Mouse (Mus musculus) kidney, embryonic 16.5 days (tissue): ENCODE measurements at regions not wholly inside any gene's neighbourhood (a gene's known extent, or its start where the extent isn't known, plus 50 kb on each side); places are given as distances from the start of the nearest gene placed in this dataset.

Source experiments
- ATAC-seq: fragments of 200-750 bp; cut with Nextera tagmentation; 2 replicates; pipeline ENCODE4 v1.8.0; 2017; ENCODE audit warnings: moderate TSS enrichment; ENCODE audit not compliant: low FRiP score, low TSS enrichment
- H3K27ac ChIP-seq: fragments of 300-500 bp; sonication (generic); 2 replicates; pipeline ENCODE4 v1.5.1; 2014; ENCODE audit warnings: low read length
- H3K27me3 ChIP-seq: fragments of 300-500 bp; sonication (generic); 2 replicates; pipeline ENCODE4 v1.6.1; 2014; ENCODE audit warnings: low read length, control low read depth, mixed read lengths; ENCODE audit not compliant: insufficient read depth
- H3K36me3 ChIP-seq: fragments of 300-500 bp; sonication (generic); 2 replicates; pipeline ENCODE4 v1.6.1; 2014; ENCODE audit warnings: low read length, control low read depth, mixed read lengths; ENCODE audit not compliant: insufficient read depth
- H3K4me1 ChIP-seq: fragments of 300-500 bp; sonication (generic); 2 replicates; pipeline ENCODE4 v1.6.1; 2014; ENCODE audit warnings: low read length, control low read depth, mixed read lengths; ENCODE audit not compliant: insufficient read depth
- H3K4me2 ChIP-seq: fragments of 300-500 bp; sonication (generic); replicated peaks from 2 replicates; pipeline ENCODE4 v1.6.1; 2014; ENCODE audit warnings: low read depth, low read length
- H3K4me3 ChIP-seq: fragments of 300-500 bp; sonication (generic); 2 replicates; pipeline ENCODE4 v1.5.1; 2014; ENCODE audit warnings: mild to moderate bottlenecking, low read length
- H3K9ac ChIP-seq: fragments of 300-500 bp; sonication (generic); replicated peaks from 2 replicates; pipeline ENCODE4 v1.6.1; 2014; ENCODE audit warnings: low read length
- H3K9me3 ChIP-seq: fragments of 300-500 bp; sonication (generic); 2 replicates; pipeline ENCODE4 v1.6.1; 2016; ENCODE audit warnings: low read length, control low read depth
- WGBS: fragments of 180-500 bp; shearing (Covaris S2); extraction: QIAGEN DNeasy Blood & Tissue Kit; methylation state at CpG from one replicate; pipeline ENCODE4 v1.1.7; 2014; 5-methylcytosine and 5-hydroxymethylcytosine counted together

DNA sequence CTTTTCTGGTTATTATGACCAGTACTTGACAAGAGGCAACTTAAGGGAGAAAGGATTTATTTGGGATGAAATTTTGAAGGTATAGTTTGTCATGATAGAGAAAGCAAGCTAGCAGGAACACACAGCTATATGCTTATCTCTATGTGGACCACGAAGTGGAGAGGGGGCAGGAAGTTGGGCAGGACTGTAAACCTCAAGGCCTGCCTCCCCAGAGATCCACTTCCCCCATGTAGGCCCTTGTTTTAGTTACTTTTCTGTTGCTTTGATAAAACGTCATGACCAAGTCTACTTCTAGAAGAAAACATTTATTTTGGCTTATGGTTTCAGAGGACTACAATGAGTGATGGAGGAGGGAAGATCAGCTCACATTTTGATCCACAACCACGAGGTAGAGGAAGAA is 90.3 kb upstream of the Id2 start:
- Histone ChIP-seq H3K36me3 (no peaks in the 10 kb centered on the region), H3K27ac (no peak overlapping the region), H3K27me3 (no peaks in the 10 kb centered on the region), H3K4me1 (0 out of 2 replicates have a peak, but pooled peaks cover 9% of the 10 kb centered on the region), H3K4me3 (no peak overlapping the region), H3K9me3 (no peaks in the 10 kb centered on the region; the same call in 1 of the 2 replicates), H3K4me2 (no peak overlapping the region), H3K9ac (no peak overlapping the region)
- ATAC-seq, result no peak
- WGBS, result 63% methylated on average over 3 of the region's 3 CpGs

DNA sequence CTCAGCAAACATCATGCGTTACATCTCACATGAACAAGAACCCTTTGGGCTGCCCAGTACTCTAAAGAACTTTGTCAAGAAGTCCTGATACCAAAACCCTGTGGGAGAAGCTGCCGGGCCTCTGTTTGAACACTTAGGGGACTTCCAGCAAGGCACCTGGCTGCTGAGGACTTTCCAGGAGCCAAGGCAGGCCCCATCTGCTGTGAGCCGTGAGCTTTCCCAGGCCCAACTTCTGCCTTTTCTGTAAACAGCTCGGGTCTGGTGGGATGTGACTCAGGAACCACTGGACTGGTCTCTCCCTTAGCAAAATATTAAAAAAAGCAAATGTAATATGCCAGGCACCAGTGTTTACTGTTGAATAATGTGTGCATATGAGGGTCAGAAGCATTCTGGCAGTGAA is 85.7 kb upstream of the Id2 start:
- H3K4me1 ChIP-seq, result no peaks in the 10 kb centered on the region
- H3K27me3 ChIP-seq, result no peaks in the 10 kb centered on the region
- WGBS, result 94% methylated on average over 4 of the region's 4 CpGs
- no peak for ATAC-seq
- no peak overlapping the region for H3K27ac ChIP-seq
- no peaks in the 10 kb centered on the region for H3K36me3 ChIP-seq
- no peak overlapping the region for H3K4me3 ChIP-seq
- no peak overlapping the region for H3K4me2 ChIP-seq
- peaks cover 4% of the 10 kb centered on the region; the same call in 1 of the 2 replicates for H3K9me3 ChIP-seq
- H3K9ac ChIP-seq, result no peak overlapping the region

DNA sequence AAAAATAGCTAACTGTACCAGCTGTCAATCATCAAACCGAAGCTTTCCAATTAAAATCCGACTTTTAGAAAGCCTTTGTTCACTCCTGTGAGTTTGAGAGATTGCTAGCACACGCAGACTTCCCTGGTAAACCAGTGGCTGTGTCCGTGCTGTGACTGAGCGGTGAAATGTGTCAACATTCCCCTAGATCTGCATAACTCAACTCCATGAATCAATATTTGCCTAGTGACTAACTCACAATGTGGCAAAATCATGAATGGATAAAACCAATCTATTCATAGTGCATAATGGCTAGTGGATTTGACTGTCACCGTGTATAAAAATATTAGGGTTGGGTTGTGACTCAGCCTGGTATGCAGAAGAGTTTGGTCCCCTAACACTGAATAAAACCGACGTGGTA is 84.4 kb upstream of the Id2 start:
- Histone ChIP-seq H3K27ac (no peak overlapping the region), H3K36me3 (no peaks in the 10 kb centered on the region), H3K4me1 (no peaks in the 10 kb centered on the region), H3K4me2 (no peak overlapping the region), H3K9me3 (0 out of 2 replicates have a peak, but pooled peaks cover 4% of the 10 kb centered on the region), H3K4me3 (no peak overlapping the region), H3K9ac (no peak overlapping the region), H3K27me3 (no peaks in the 10 kb centered on the region)
- 90% methylated on average over 8 of the region's 8 CpGs for WGBS
- no peak for ATAC-seq

DNA sequence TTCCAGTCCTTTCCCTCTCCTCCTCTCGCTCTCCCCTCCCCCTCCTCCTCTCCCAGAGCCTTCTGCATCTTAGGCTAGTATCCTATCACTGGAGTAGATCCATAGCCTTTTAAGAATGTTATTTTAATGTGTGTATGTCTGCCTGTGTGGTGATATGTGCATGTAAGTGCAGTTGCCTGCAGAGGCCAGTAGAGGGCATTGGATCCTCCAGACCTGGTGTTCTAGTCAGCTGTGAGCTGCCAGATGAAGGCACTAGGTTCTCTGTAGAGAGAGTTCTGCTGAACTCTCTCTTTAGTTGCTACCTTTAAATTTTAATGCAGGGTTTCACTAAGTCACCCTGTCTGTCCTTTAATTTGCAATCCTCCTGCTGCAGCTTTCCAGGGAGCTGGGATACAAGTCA is 83.9 kb upstream of the Id2 start:
- ATAC-seq, result no peak
- no peak overlapping the region for H3K9ac ChIP-seq
- 0 out of 2 replicates have a peak, but pooled peaks cover 4% of the 10 kb centered on the region for H3K9me3 ChIP-seq
- WGBS, result 92% methylated on average over 1 of the region's 1 CpGs
- H3K4me2 ChIP-seq, result no peak overlapping the region
- H3K4me1 ChIP-seq, result no peaks in the 10 kb centered on the region
- H3K27me3 ChIP-seq, result no peaks in the 10 kb centered on the region
- H3K27ac ChIP-seq, result no peak overlapping the region
- no peak overlapping the region for H3K4me3 ChIP-seq
- no peaks in the 10 kb centered on the region for H3K36me3 ChIP-seq

DNA sequence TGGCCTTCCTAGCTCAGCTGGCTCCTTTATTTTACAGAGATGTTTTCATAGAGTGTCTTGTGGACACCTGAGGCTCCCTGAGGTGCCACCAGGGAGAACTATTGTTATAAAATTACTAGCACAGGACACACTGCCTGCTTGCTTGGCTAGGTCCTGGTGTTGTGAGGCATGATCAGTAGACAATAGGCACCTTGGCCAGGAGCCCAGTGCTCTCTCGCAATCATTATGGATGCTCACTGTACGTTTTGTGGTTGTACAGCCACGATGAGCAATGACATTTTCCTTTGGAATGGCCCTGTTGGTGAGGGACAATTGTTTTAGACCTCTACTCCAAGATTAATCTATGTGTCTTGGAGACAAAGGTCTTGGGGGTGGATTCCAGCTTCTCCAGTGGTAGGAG is 83.3 kb upstream of the Id2 start:
- Histone ChIP-seq H3K36me3 (no peaks in the 10 kb centered on the region), H3K9me3 (0 out of 2 replicates have a peak, but pooled peaks cover 4% of the 10 kb centered on the region), H3K9ac (no peak overlapping the region), H3K4me1 (no peaks in the 10 kb centered on the region), H3K27me3 (no peaks in the 10 kb centered on the region), H3K27ac (no peak overlapping the region), H3K4me2 (no peak overlapping the region), H3K4me3 (no peak overlapping the region)
- WGBS, result 57% methylated on average over 3 of the region's 3 CpGs
- ATAC-seq, result no peak

DNA sequence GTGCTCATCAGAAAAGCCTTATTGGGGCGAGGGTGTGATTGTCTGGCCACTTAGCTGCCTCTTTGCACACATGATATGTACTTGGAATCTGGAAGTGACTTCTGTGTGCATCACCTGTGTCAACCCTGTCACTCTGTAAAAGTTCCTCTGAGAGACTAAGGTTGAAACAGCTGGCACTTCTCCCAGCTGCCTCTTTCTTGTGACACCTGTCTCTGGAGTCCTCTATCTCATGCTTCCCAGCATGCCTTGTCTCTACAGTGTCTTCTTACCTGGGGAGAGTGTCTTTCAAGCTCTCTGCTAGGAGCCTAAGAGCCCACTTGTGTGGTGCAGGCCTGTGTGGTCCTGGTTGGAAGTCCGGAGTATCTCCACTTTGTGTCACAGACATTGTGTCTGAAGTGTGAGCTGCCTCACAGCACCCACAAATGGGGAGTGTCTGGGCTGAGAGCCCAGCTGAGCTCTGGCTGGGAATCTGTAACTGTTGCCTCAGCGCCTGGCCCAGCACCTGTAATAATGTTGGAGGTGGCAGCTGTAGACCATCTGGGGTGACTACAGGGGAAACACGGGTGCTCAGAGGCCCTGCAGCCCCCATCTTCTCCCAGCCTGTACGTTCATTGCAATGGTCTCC is 81.7 kb upstream of the Id2 start:
- 0 out of 2 replicates have a peak, but pooled peaks cover 4% of the 10 kb centered on the region for H3K9me3 ChIP-seq
- no peaks in the 10 kb centered on the region for H3K27me3 ChIP-seq
- 77% methylated on average over 5 of the region's 5 CpGs for WGBS
- no peaks in the 10 kb centered on the region for H3K36me3 ChIP-seq
- H3K4me1 ChIP-seq, result peaks cover 6% of the 10 kb centered on the region; the same call in 1 of the 2 replicates
- no peak for ATAC-seq
- H3K4me2 ChIP-seq, result no peak overlapping the region
- no peak overlapping the region for H3K9ac ChIP-seq
- no peak overlapping the region for H3K27ac ChIP-seq
- H3K4me3 ChIP-seq, result no peak overlapping the region

DNA sequence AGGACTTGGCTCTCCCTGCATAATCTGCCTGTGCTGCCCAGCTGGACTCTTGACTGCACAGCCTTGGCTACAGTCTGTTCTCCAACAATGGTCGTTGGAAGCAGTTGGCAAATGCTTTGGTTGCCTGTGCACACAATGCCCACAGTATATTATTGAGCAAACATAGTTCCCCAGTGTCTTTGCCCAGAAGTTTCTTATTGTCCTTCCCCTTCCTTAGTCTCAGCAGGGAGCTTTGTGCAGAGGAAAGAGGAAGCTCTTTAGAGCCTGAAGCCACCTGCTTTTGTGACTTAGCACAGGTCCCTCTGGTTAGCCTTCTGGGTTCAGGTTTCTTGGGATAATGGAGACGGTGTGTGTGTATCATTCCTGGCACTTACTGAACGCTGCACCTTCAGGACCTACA is 80.9 kb upstream of the Id2 start:
- Histone ChIP-seq H3K4me1 (peaks cover 6% of the 10 kb centered on the region; the same call in 1 of the 2 replicates), H3K9ac (no peak overlapping the region), H3K27ac (no peak overlapping the region), H3K36me3 (no peaks in the 10 kb centered on the region), H3K4me2 (no peak overlapping the region), H3K9me3 (0 out of 2 replicates have a peak, but pooled peaks cover 4% of the 10 kb centered on the region), H3K4me3 (no peak overlapping the region), H3K27me3 (no peaks in the 10 kb centered on the region)
- ATAC-seq, result no peak
- 81% methylated on average over 3 of the region's 3 CpGs for WGBS

DNA sequence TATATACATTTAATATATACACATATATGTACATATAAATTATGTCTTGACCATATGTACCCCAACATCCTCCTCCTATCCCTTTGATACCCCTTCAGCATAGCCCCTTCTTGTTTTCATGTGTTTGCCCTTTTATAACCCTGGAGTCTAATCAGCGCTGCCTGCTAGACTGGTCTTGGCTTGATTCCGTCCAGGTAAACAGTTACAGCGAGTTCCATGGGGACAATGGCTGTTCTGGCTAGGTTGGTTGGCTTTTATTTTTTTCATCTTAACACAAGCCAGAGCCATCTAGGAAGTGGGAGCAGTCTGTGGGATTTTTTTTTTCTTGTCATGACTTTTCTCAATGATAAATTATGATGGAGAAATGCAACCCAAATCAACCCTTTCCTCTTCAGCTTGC is 79.6 kb upstream of the Id2 start:
- WGBS, result 73% methylated on average over 3 of the region's 3 CpGs
- no peak for ATAC-seq
- 0 out of 2 replicates have a peak, but pooled peaks cover 4% of the 10 kb centered on the region for H3K9me3 ChIP-seq
- H3K9ac ChIP-seq, result no peak overlapping the region
- H3K4me3 ChIP-seq, result no peak overlapping the region
- H3K27ac ChIP-seq, result no peak overlapping the region
- peaks cover 6% of the 10 kb centered on the region; the same call in 1 of the 2 replicates for H3K4me1 ChIP-seq
- H3K36me3 ChIP-seq, result no peaks in the 10 kb centered on the region
- H3K27me3 ChIP-seq, result no peaks in the 10 kb centered on the region
- no peak overlapping the region for H3K4me2 ChIP-seq

DNA sequence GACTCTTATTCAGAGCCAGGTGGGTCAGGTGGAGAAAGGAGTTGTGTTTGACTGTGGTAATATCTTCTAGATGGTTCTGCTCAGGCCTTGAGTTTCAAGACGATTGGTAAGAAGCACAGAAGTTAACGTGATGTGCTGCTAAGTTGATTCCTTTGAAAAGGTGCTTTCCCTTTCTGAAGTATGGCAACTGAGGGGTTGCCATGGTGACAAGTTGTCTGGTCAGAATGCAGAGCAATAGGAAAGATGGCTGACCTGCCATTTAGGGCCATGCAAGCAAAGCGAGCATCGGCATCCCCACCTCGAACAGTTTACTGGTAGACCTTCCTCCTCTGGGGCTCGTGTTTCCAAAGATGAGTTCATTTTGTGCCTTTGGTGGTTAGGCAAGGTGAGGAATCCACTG is 76.1 kb upstream of the Id2 start:
- Histone ChIP-seq H3K4me3 (no peak overlapping the region), H3K9me3 (no peaks in the 10 kb centered on the region), H3K9ac (no peak overlapping the region), H3K27ac (no peak overlapping the region), H3K4me2 (no peak overlapping the region), H3K4me1 (peaks cover 6% of the 10 kb centered on the region; the same call in 1 of the 2 replicates), H3K36me3 (no peaks in the 10 kb centered on the region), H3K27me3 (no peaks in the 10 kb centered on the region)
- ATAC-seq, result no peak
- 87% methylated on average over 6 of the region's 6 CpGs for WGBS

DNA sequence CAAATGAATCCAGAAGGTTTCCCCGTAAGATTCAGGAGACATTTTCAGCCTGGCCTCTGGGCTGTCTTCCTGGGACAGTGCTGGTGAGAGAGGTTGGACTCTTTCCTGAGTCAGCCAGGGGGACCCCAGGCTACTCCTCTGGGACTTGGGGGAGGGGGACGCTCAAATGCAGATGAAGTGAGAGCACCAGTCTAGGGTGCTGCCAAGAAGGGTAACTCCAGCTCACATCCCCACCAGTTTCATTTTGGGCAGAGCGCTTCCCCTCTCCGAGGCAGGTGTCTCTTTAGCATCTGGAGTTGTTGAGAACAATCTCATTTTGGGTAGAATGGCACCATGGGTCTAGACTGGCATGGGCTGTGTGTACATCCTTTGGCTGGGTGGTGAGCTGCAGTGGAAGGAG is 75.5 kb upstream of the Id2 start:
- Histone ChIP-seq H3K27me3 (no peaks in the 10 kb centered on the region), H3K4me2 (no peak overlapping the region), H3K36me3 (no peaks in the 10 kb centered on the region), H3K9ac (no peak overlapping the region), H3K4me1 (peaks cover 6% of the 10 kb centered on the region; the same call in 1 of the 2 replicates), H3K27ac (no peak overlapping the region), H3K4me3 (no peak overlapping the region), H3K9me3 (no peaks in the 10 kb centered on the region)
- WGBS, result 89% methylated on average over 4 of the region's 4 CpGs
- ATAC-seq, result no peak
